Mouse (Mus musculus) heart, adult 2 months (tissue): ENCODE data around the gene Rab39. TPM values are rescaled to one million over a fixed set of nuclear protein-coding genes. Genes with fewer than 3 reads are reported as not detected.

Experiments
- DNase-seq, 2 experiments: peaks; one replicate each; pipeline ENCODE4 v3.0.0; 2021
- H3K27ac ChIP-seq: fragments of 200-600 bp; 2 replicates; pipeline ENCODE4 v1.8.1; 2022
- H3K27me3 ChIP-seq: fragments of 200-500 bp; 2 replicates; pipeline ENCODE4 v1.6.1; 2012; ENCODE audit warnings: mild to moderate bottlenecking, low read length, inconsistent platforms, mixed read lengths; ENCODE audit not compliant: control insufficient read depth, insufficient read depth
- H3K36me3 ChIP-seq: fragments of 200-500 bp; 2 replicates; pipeline ENCODE4 v1.6.1; 2012; ENCODE audit warnings: low read length, inconsistent platforms; ENCODE audit not compliant: control insufficient read depth, insufficient read depth
- H3K4me1 ChIP-seq: fragments of 200-500 bp; 2 replicates; pipeline ENCODE4 v1.6.1; 2011; ENCODE audit warnings: low read length; ENCODE audit not compliant: control insufficient read depth, insufficient read depth
- H3K4me3 ChIP-seq: fragments of 200-600 bp; 2 replicates; pipeline ENCODE4 v1.8.1; 2022
- H3K79me2 ChIP-seq: fragments of 200-500 bp; replicated peaks from 2 replicates; pipeline ENCODE4 v1.6.1; 2012; ENCODE audit warnings: mild to moderate bottlenecking, inconsistent platforms, low read length, moderate library complexity, mixed read lengths; ENCODE audit not compliant: control insufficient read depth, insufficient read depth
- H3K9ac ChIP-seq: fragments of 200-500 bp; 2 replicates; pipeline ENCODE4 v1.6.1; 2012; ENCODE audit warnings: low read depth, mild to moderate bottlenecking, control low read depth, inconsistent platforms, low read length, mixed read lengths
- CTCF ChIP-seq: fragments of 200-600 bp; IDR thresholded peaks from 2 replicates; pipeline ENCODE4 v1.8.1; 2022; ENCODE audit warnings: antibody characterized with exemption, mild to moderate bottlenecking, moderate library complexity
- EP300 ChIP-seq: fragments of 200-500 bp; IDR thresholded peaks from 2 replicates; pipeline ENCODE4 v1.6.1; 2011; ENCODE audit warnings: low read depth, low read length, control low read depth; ENCODE audit not compliant: insufficient read depth
- POLR2A ChIP-seq: fragments of 200-500 bp; IDR thresholded peaks from 2 replicates; pipeline ENCODE4 v1.6.1; 2011; ENCODE audit warnings: mild to moderate bottlenecking, low read depth, low read length, control low read depth; ENCODE audit not compliant: insufficient read depth
- WGBS: fragments of 180-500 bp; shearing (Covaris S2); methylation state at CpG from one replicate; pipeline ENCODE4 v1.1.7; 2018; 5-methylcytosine and 5-hydroxymethylcytosine counted together
- intact Hi-C: fragments of 180-260 bp; cut with DNase I; formaldehyde crosslinking; loops from one replicate; pipeline ENCODE4 v1.15.1; 2025
- polyA plus RNA-seq: library from polyadenylated mRNA; depleted of rRNA; stranded (reverse); fragments of >200 nt; gene quantifications from 2 replicates; pipeline ENCODE4 v1.2.3, GENCODE M21; 2012; rRNA removed
- total RNA-seq, 2 experiments: library from RNA; stranded (reverse); gene quantifications; 2 replicates each; pipeline ENCODE4 v1.2.3; 2021

Rab39 gene
- total and polyA plus RNA-seq, 3 experiments: 0.09 to 0.13 (median 0.12) TPM

DNA sequence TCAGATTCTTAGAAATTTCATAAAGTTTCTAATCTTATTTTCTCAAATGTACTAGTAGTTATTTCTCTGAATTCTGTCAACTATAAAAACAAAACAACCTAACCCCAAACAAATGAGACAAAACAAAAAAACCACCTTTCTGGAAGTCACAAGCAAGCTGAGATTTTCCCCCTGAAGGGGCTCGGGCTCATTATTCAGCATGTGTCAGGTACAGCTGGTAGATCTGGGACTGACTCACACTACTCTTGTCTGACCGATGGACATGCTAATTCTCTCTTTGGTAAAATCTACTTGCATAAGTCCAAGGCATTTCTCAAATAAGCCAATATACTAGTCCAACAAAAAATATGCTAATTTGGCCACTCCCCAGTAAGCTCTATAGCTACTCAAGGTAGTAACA, 41.2 kb downstream of the Rab39 start:
- Histone ChIP-seq H3K79me2 (peaks cover 4% of the 10 kb centered on the region; the same call in 1 of the 2 replicates), H3K4me3 (no peak overlapping the region), H3K36me3 (peaks cover 13% of the 10 kb centered on the region), H3K27me3 (no peaks in the 10 kb centered on the region), H3K9ac (no peak overlapping the region), H3K4me1 (peaks cover 4% of the 10 kb centered on the region), H3K27ac (no peak overlapping the region)
- DNase-seq: no peak
- intact Hi-C loops: loop anchor here (5.0 kb wide), 3 partner anchors 53 to 418 kb away; partner anchors contain the start of genes Acat1, Atm, Ddx10 and Npat
- 82% methylated on average over 2 of the region's 2 CpGs for WGBS
- TF ChIP-seq CTCF (no peak), EP300 (no peak), POLR2A (no peak)

DNA sequence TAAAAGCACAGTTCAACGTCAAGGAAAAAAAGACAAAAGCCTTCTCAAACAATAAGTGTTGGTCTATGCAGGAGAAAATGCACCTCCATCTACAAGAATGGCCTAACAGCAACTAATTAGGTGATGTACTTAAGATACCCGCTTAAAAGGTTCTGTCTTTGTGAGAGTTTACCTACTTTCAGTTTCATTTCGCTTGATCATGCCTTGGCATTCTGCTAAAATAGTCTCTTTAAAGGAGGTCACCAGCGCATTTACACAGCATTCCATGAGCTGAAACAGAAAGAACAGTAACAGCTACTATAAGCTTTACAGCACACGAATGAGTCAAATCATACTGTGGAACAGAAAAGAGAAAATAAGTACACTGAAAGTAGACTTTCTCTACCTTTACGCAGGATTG, 71.2 kb downstream of the Rab39 start:
- intact Hi-C loops: loop anchor here (5.0 kb wide), 1 partner anchor 42 kb away; no protein-coding TSS in a partner anchor
- no peak overlapping the region for H3K9ac ChIP-seq
- TF ChIP-seq POLR2A: no peak
- no peak for TF ChIP-seq EP300
- no peak for TF ChIP-seq CTCF
- H3K4me1 ChIP-seq: no peaks in the 10 kb centered on the region
- DNase-seq: no peak
- H3K4me3 ChIP-seq: no peak overlapping the region
- no peak overlapping the region for H3K27ac ChIP-seq
- no peaks in the 10 kb centered on the region for H3K79me2 ChIP-seq
- peaks cover 2% of the 10 kb centered on the region for H3K36me3 ChIP-seq
- no peaks in the 10 kb centered on the region for H3K27me3 ChIP-seq
- WGBS: 94% methylated on average over 6 of the region's 6 CpGs

Other genes starting within 250 kb of the Rab39 start
- 10 to 100 TPM in 1 of 2 experiments, 1 to 10 TPM in 1; 8.3 to 10.2 TPM for gene Atm, start 169.5 kb downstream of the Rab39 start, total RNA-seq
- gene Atm, start 169.5 kb downstream of the Rab39 start, polyA plus RNA-seq: 1.2 and 2.7 TPM in 2 replicates
- 1 to 10 TPM; 5.4 to 6.9 TPM for gene Npat, start 169.2 kb downstream of the Rab39 start, total RNA-seq
- gene Npat, start 169.2 kb downstream of the Rab39 start, polyA plus RNA-seq: 1.5 and 2.6 TPM in 2 replicates
- gene Acat1, start 95.8 kb downstream of the Rab39 start, total RNA-seq: 100 to 1,000 TPM; 286 to 342 TPM
- 157 and 271 TPM in 2 replicates for gene Acat1, start 95.8 kb downstream of the Rab39 start, polyA plus RNA-seq
- gene Cul5, start 36.2 kb downstream of the Rab39 start, total RNA-seq: 10 to 100 TPM; 43.0 to 45.4 TPM
- gene Cul5, start 36.2 kb downstream of the Rab39 start, polyA plus RNA-seq: 6.1 and 11.3 TPM in 2 replicates
- under 1 TPM; 0.10 to 0.14 TPM for gene Slc35f2, start 65.3 kb upstream of the Rab39 start, total RNA-seq
- 0.23 and 0.26 TPM in 2 replicates for gene Slc35f2, start 65.3 kb upstream of the Rab39 start, polyA plus RNA-seq
- 10 to 100 TPM; 59.7 to 81.4 TPM for gene Sln, start 143.9 kb upstream of the Rab39 start, total RNA-seq
- 412 and 511 TPM in 2 replicates for gene Sln, start 143.9 kb upstream of the Rab39 start, polyA plus RNA-seq